Mouse (Mus musculus) ES-Bruce4 (cell line): ENCODE measurements around the gene Atg13. TPM values are rescaled to one million over a fixed set of nuclear protein-coding genes. Genes with fewer than 3 reads are reported as not detected.
A peak's percentile ranks its signal among the peaks of the same experiment; 100 is the strongest.

ENCODE experiments used
- H3K27ac ChIP-seq: 2 replicates; pipeline ENCODE4 v1.5.1; 2012; ENCODE audit warnings: low read length, inconsistent platforms; ENCODE audit not compliant: insufficient read depth
- H3K27me3 ChIP-seq: 2 replicates; pipeline ENCODE4 v1.6.1; 2012; ENCODE audit warnings: mild to moderate bottlenecking, low read length, inconsistent platforms; ENCODE audit not compliant: control insufficient read depth, poor library complexity, insufficient read depth, severe bottlenecking
- H3K36me3 ChIP-seq: 2 replicates; pipeline ENCODE4 v1.6.1; 2012; ENCODE audit warnings: inconsistent platforms, mild to moderate bottlenecking, low read length, moderate library complexity; ENCODE audit not compliant: control insufficient read depth, poor library complexity, insufficient read depth, severe bottlenecking
- H3K4me1 ChIP-seq: one replicate; pipeline ENCODE4 v1.8.1; 2011; ENCODE audit warnings: low read length; ENCODE audit not compliant: control insufficient read depth, insufficient read depth
- H3K4me3 ChIP-seq: 2 replicates; pipeline ENCODE4 v1.5.1; 2011; ENCODE audit warnings: low read depth, mild to moderate bottlenecking, low read length
- H3K9ac ChIP-seq: 2 replicates; pipeline ENCODE4 v1.6.1; 2012; ENCODE audit warnings: low read depth, mild to moderate bottlenecking, inconsistent platforms; ENCODE audit not compliant: poor library complexity, severe bottlenecking
- H3K9me3 ChIP-seq: replicated peaks from 2 replicates; pipeline ENCODE4 v1.6.1; 2012; ENCODE audit warnings: mild to moderate bottlenecking, low read length, inconsistent platforms; ENCODE audit not compliant: control insufficient read depth, poor library complexity, insufficient read depth, severe bottlenecking
- CTCF ChIP-seq: IDR thresholded peaks from one replicate; pipeline ENCODE4 v1.8.1; 2011; ENCODE audit warnings: low read depth, low read length
- EP300 ChIP-seq: IDR thresholded peaks from 2 replicates; pipeline ENCODE4 v1.6.1; 2011; ENCODE audit warnings: low read depth, low read length; ENCODE audit not compliant: insufficient read depth
- POLR2A ChIP-seq: IDR thresholded peaks from one replicate; pipeline ENCODE4 v1.8.1; 2011; ENCODE audit warnings: low read length; ENCODE audit not compliant: insufficient read depth
- polyA plus RNA-seq: library from polyadenylated mRNA; stranded (reverse); fragments of >200 nt; gene quantifications from 2 replicates; pipeline ENCODE4 v1.2.4, GENCODE M21; 2011; ENCODE audit warnings: low read depth; ENCODE audit not compliant: missing spikeins, insufficient read depth, insufficient read length

The Atg13 gene
- polyA plus RNA-seq, 1 experiment = 38.8 TPM

GRCm38 (mm10) chr2:91644021-91644420, 66.4 kb downstream of the Atg13 start:
- H3K9ac ChIP-seq = no peak overlapping the region
- no peak for TF ChIP-seq POLR2A
- no peak for TF ChIP-seq EP300
- H3K36me3 ChIP-seq = peaks cover 18% of the 10 kb centered on the region
- no peak overlapping the region for H3K4me3 ChIP-seq
- no peak overlapping the region for H3K27ac ChIP-seq
- H3K4me1 ChIP-seq = no peaks in the 10 kb centered on the region
- no peaks in the 10 kb centered on the region for H3K9me3 ChIP-seq
- H3K27me3 ChIP-seq = no peaks in the 10 kb centered on the region

- Histone ChIP-seq H3K4me1 (no peaks in the 10 kb centered on the region), H3K27ac (no peak overlapping the region), H3K36me3 (peaks cover 18% of the 10 kb centered on the region), H3K27me3 (no peaks in the 10 kb centered on the region), H3K9me3 (no peaks in the 10 kb centered on the region), H3K4me3 (no peak overlapping the region), H3K9ac (no peak overlapping the region)
- TF ChIP-seq CTCF = no peak
- no peak for TF ChIP-seq POLR2A
- no peak for TF ChIP-seq EP300
Measured at GRCm38 (mm10) chr2:91642825-91643415, 67.5 kb downstream of the Atg13 start.

- no peaks in the 10 kb centered on the region for H3K4me1 ChIP-seq
- no peak overlapping the region for H3K27ac ChIP-seq
- H3K9ac ChIP-seq = no peak overlapping the region
- H3K9me3 ChIP-seq = no peaks in the 10 kb centered on the region
- TF ChIP-seq CTCF (no peak), POLR2A (no peak), EP300 (no peak)
- no peak overlapping the region for H3K4me3 ChIP-seq
- H3K27me3 ChIP-seq = no peaks in the 10 kb centered on the region
- H3K36me3 ChIP-seq = no peaks in the 10 kb centered on the region
Measured at GRCm38 (mm10) chr2:91638931-91639330, 71.4 kb downstream of the Atg13 start.

GRCm38 (mm10) chr2:91636727-91637338, 73.5 kb downstream of the Atg13 start:
- TF ChIP-seq CTCF = no peak
- no peak for TF ChIP-seq POLR2A
- no peak for TF ChIP-seq EP300
- H3K27me3 ChIP-seq = no peaks in the 10 kb centered on the region
- 0 out of 2 replicates have a peak overlapping the region, but pooled peaks have one; percentile 28 for H3K27ac ChIP-seq
- no peaks in the 10 kb centered on the region for H3K9me3 ChIP-seq
- no peak overlapping the region for H3K4me3 ChIP-seq
- H3K36me3 ChIP-seq = no peaks in the 10 kb centered on the region
- no peak overlapping the region for H3K9ac ChIP-seq
- no peaks in the 10 kb centered on the region for H3K4me1 ChIP-seq

GRCm38 (mm10) chr2:91636229-91636628, 74.1 kb downstream of the Atg13 start, which contains the start of gene F2:
Gene F2 (minus strand): TSS chr2:91636414.
- peak within 1 kb of the TSS; percentile 24; the same call in 1 of the 2 replicates for H3K9ac ChIP-seq
- no peaks in the 10 kb centered on the region for H3K9me3 ChIP-seq
- no peaks in the 10 kb centered on the region for H3K27me3 ChIP-seq
- peak within 1 kb of the TSS; percentile 9 for H3K4me3 ChIP-seq
- no peaks in the 10 kb centered on the region for H3K4me1 ChIP-seq
- TF ChIP-seq CTCF = no peak
- 0 out of 2 replicates have a peak within 1 kb of the TSS, but pooled peaks have one; percentile 28 for H3K27ac ChIP-seq
- no peaks in the 10 kb centered on the region for H3K36me3 ChIP-seq

- H3K9me3 ChIP-seq = no peaks in the 10 kb centered on the region
- H3K4me1 ChIP-seq = no peaks in the 10 kb centered on the region
- no peaks in the 10 kb centered on the region for H3K27me3 ChIP-seq
- no peak for TF ChIP-seq EP300
- TF ChIP-seq POLR2A = no peak
- TF ChIP-seq CTCF = no peak
- peak overlapping the region; percentile 9 for H3K4me3 ChIP-seq
- peak overlapping the region; percentile 24; the same call in 1 of the 2 replicates for H3K9ac ChIP-seq
- no peak overlapping the region for H3K27ac ChIP-seq
- H3K36me3 ChIP-seq = no peaks in the 10 kb centered on the region
Measured at GRCm38 (mm10) chr2:91635486-91635885, 74.9 kb downstream of the Atg13 start.
